Mouse (Mus musculus) bone marrow macrophage, adult 2 months (primary cell): Measurements from ENCODE around the gene Macf1.

Source experiments
- CTCF ChIP-seq: IDR thresholded peaks from 2 replicates; pipeline ENCODE4 v1.5.1; 2012; ENCODE audit warnings: low read depth, mild to moderate bottlenecking, low read length, moderate library complexity
- POLR2A ChIP-seq: IDR thresholded peaks from 2 replicates; pipeline ENCODE4 v1.6.1; 2012; ENCODE audit warnings: mild to moderate bottlenecking, low read depth, low read length, borderline replicate concordance

- TF ChIP-seq CTCF (no peak), POLR2A (no peak)
Observed at GRCm38 (mm10) chr4:123447251-123447650, 236.9 kb downstream of the Macf1 start.
